Mouse (Mus musculus) frontal cortex, postnatal 14 days (tissue): ENCODE measurements at regions not wholly inside any gene's neighbourhood (a gene's known extent, or its start where the extent isn't known, plus 50 kb on each side); places are given as distances from the start of the nearest gene placed in this dataset.

Experiments used
- DNase-seq, 2 experiments: peaks; one replicate each; pipeline ENCODE4 v3.0.0; 2022; ENCODE audit warnings: low spot score in 2 of 2

DNA sequence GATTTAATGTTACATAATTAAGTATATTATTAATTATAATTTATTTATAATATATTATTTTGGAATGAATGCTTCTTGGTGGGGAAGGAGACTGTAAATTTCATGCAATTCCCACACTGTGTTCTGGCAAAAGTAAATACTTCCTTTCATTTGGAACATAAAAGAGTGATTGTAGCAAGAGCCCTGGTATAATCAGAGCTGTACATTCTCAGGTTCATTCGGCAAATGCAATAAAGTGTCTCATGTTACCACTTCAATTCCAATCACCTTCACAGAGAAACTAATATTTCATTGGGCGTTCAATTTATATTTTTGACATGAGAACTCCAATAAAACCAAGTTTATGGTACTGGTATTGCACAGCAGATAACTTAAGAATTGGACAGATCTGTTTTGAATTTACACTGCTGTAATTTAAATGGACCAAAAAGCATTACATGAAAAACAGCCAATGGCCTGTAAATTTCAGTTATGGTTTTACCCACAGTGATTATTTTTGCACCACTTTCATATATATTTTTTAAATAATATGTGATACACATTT, 569.0 kb downstream of the Pcdh7 start:
- DNase-seq: no peak

DNA sequence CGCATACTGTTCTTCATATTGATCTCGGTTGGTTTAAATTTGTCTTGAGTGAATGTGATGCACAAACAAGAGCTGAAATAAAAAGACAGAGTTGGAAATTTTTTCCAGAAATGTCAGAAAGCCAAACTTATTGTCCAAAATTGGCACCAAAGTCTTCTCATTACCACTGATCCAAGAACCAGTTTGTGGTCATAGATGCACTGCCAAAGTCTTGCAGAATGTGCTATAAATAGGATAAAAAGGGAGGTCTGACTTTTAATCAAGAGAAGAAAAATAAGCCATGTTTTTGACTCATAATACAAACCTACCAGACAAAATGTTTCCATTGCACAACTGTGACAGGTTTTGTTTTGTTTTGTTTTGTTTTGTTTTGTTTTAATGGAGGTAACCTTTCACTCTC, 573.5 kb downstream of the Pcdh7 start:
- DNase-seq: no peak

DNA sequence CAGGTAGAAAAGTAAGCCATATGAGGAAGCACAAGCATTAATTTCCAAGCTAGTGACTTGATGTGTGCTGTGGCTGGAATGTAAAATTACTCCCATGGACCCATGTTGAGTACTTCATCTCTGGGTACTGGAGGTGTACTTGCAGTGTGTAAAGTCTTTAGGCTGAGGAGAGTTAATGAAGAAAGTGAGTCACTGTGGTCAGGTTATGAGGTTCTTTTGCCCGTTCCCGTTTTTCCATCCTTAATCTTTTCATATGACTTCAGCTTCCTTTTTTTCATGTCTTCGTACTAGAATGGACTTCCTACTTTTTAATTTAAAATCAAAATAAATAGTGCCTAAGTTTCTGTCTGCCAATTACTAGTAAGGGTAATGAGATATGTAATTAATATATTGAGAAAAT, 577.1 kb downstream of the Pcdh7 start:
- DNase-seq: no peak

DNA sequence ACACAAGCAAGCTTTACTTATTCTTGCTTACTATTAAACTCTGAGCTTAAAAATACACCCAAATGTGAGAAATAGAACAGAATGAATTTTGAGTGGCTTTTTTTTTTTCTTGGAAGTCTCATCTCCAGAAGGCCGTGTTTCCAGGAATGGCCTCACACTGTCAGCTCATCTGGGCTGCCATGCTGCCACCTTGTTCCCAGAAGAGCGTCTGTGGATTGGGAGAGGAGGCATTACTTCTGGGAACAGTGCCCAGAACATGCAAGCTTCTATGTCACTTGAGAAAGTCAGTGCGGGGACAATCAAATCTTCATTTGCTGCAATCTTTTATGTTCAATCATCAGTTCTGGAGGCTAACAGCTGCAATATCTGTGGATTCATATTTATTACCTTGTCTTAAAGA, 613.6 kb downstream of the Pcdh7 start:
- peak in 1 of 2 experiments; percentile 6 for DNase-seq
